Mouse (Mus musculus) neural tube, embryonic 11.5 days (tissue): Measurements from ENCODE around the gene Cd109. TPM values are rescaled to one million over a fixed set of nuclear protein-coding genes. Genes with fewer than 3 reads are reported as not detected.
A peak's percentile ranks its signal among the peaks of the same experiment; 100 is the strongest.

Experiments
- ATAC-seq: fragments of 200-750 bp; cut with Nextera tagmentation; 2 replicates; pipeline ENCODE4 v1.8.0; 2017; ENCODE audit warnings: moderate number of reproducible peaks, mild to moderate bottlenecking, moderate TSS enrichment, moderate library complexity; ENCODE audit not compliant: insufficient read depth, low FRiP score, low TSS enrichment
- DNase-seq: peaks from one replicate; pipeline ENCODE4 v3.0.0-alpha.2; 2015; ENCODE audit warnings: low spot score
- H3K27ac ChIP-seq: fragments of 300-500 bp; sonication (generic); 2 replicates; pipeline ENCODE4 v1.5.1; 2014; ENCODE audit warnings: low read depth, mild to moderate bottlenecking, low read length
- H3K27me3 ChIP-seq: fragments of 300-500 bp; sonication (generic); 2 replicates; pipeline ENCODE4 v1.6.1; 2014; ENCODE audit warnings: mild to moderate bottlenecking, low read length, mixed read lengths; ENCODE audit not compliant: control insufficient read depth, insufficient read depth
- H3K36me3 ChIP-seq: fragments of 300-500 bp; sonication (generic); 2 replicates; pipeline ENCODE4 v1.6.1; 2014; ENCODE audit warnings: mild to moderate bottlenecking, low read length, moderate library complexity, mixed read lengths; ENCODE audit not compliant: control insufficient read depth, insufficient read depth
- H3K4me1 ChIP-seq: fragments of 300-500 bp; sonication (generic); 2 replicates; pipeline ENCODE4 v1.6.1; 2014; ENCODE audit warnings: low read length, mixed read lengths; ENCODE audit not compliant: control insufficient read depth, insufficient read depth
- H3K4me2 ChIP-seq: fragments of 300-500 bp; sonication (generic); 2 replicates; pipeline ENCODE4 v1.6.1; 2014; ENCODE audit warnings: low read depth, mild to moderate bottlenecking, moderate library complexity
- H3K4me3 ChIP-seq: fragments of 300-500 bp; sonication (generic); 2 replicates; pipeline ENCODE4 v1.5.1; 2014; ENCODE audit warnings: low read depth, low read length
- H3K9ac ChIP-seq: fragments of 300-500 bp; sonication (generic); 2 replicates; pipeline ENCODE4 v1.6.1; 2014; ENCODE audit warnings: mild to moderate bottlenecking, low read length
- H3K9me3 ChIP-seq: fragments of 300-500 bp; sonication (generic); 2 replicates; pipeline ENCODE4 v1.6.1; 2016; ENCODE audit warnings: low read length; ENCODE audit not compliant: control insufficient read depth
- WGBS: fragments of 180-500 bp; shearing (Covaris S2); extraction: QIAGEN DNeasy Blood & Tissue Kit; methylation state at CpG from one replicate; pipeline ENCODE4 v1.1.7; 2014; 5-methylcytosine and 5-hydroxymethylcytosine counted together
- polyA plus RNA-seq: library from polyadenylated mRNA; unstranded; fragments of >200 nt; fragmentation: Nextera tagmentation; extraction: Ambion mirVana; gene quantifications from 2 replicates; pipeline ENCODE4 v1.2.1, GENCODE M21; 2014

The Cd109 gene
- polyA plus RNA-seq, 1 experiment from 2014 or later = 5.0 TPM

DNA sequence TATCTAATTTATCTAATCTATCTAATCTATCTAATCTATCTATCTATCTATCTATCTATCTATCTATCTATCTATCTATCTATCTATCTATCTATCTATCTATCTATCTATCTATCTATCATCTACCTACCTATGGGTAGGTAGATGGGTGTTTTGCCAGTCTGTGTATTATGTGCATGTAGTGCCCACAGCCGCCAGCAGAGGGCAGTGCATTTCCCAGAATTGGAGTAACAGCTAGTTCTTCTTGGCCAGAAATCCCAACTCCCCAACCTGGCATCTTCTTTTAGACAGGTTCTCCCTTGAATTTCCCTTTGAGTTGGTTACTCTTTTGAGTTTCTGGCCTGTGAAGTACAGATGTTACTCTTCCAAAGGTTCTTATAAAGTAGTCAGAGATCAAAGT is 85.3 kb downstream of the Cd109 start:
- Histone ChIP-seq H3K27ac (no peak overlapping the region), H3K27me3 (no peaks in the 10 kb centered on the region), H3K4me2 (no peak overlapping the region), H3K36me3 (no peaks in the 10 kb centered on the region), H3K4me1 (no peaks in the 10 kb centered on the region), H3K9me3 (no peaks in the 10 kb centered on the region), H3K4me3 (no peak overlapping the region), H3K9ac (no peak overlapping the region)
- DNase-seq (peak; percentile 77), ATAC-seq (no peak)
- 4% methylated on average over 1 of the region's 1 CpGs for WGBS

GRCm38 (mm10) chr9:78702509-78703239 is 87.3 kb downstream of the Cd109 start:
- H3K27me3 ChIP-seq = no peaks in the 10 kb centered on the region
- no peak overlapping the region for H3K4me3 ChIP-seq
- no peak overlapping the region for H3K9ac ChIP-seq
- no peak for DNase-seq
- ATAC-seq = no peak
- no peaks in the 10 kb centered on the region for H3K36me3 ChIP-seq
- no peak overlapping the region for H3K4me2 ChIP-seq
- no peaks in the 10 kb centered on the region for H3K4me1 ChIP-seq
- 92% methylated on average over 12 of the region's 12 CpGs for WGBS
- H3K27ac ChIP-seq = no peak overlapping the region
- H3K9me3 ChIP-seq = no peaks in the 10 kb centered on the region

DNA sequence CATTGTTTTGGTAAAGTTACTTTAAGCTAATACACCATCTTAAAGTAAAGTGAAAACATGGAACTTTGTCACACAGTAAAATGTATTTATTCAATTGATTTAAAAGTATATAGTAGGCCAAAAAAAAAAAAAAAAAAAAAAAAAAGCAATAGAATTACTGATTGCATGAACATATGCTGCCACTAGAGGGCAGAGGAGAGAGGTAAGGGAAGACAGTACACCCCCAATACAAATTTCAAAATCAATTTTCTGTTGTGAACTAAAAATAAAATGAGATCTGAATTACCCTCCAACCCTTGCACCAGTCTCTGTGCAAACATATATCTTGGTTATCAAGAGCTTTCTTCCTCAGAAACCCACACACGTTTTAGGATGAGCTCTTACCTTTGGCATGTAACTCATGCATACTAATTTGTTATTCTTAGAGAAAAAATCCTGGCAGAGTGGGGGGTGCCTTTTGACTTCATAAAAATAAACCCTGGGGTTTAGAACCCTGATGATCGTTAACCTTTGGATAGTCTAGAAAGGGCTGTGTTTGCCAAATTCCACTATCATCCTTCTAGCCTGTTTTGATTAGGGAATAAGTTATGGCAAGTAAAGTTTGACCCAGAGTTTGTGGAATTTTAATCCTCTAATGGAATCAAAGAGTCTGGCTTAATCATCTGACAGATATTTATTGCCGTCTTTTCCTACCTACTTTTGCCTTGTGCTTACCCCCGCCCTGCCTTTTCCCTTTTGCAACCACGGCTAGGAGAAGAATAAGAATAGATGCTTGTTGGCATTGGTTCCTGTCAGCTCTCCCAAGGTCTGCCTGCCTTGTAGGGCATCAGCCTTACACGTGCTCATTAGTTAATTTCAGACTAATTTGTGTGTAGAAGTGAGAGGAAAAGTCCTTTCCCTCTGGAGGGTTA is 105.8 kb downstream of the Cd109 start:
- Histone ChIP-seq H3K4me3 (no peak overlapping the region), H3K27me3 (no peaks in the 10 kb centered on the region), H3K9me3 (no peaks in the 10 kb centered on the region), H3K27ac (no peak overlapping the region), H3K9ac (no peak overlapping the region), H3K4me1 (no peaks in the 10 kb centered on the region), H3K36me3 (no peaks in the 10 kb centered on the region), H3K4me2 (no peak overlapping the region)
- DNase-seq (no peak), ATAC-seq (no peak)
- 82% methylated on average over 6 of the region's 6 CpGs for WGBS

- no peak for ATAC-seq
Observed at GRCm38 (mm10) chr9:78731931-78732330, 116.6 kb downstream of the Cd109 start.

GRCm38 (mm10) chr9:78735519-78735918 is 120.2 kb downstream of the Cd109 start:
- H3K9me3 ChIP-seq = no peaks in the 10 kb centered on the region
- no peaks in the 10 kb centered on the region for H3K4me1 ChIP-seq
- WGBS = 82% methylated on average over 3 of the region's 3 CpGs
- DNase-seq (no peak), ATAC-seq (no peak)
- H3K9ac ChIP-seq = no peak overlapping the region
- H3K36me3 ChIP-seq = no peaks in the 10 kb centered on the region
- H3K4me3 ChIP-seq = no peak overlapping the region
- H3K27ac ChIP-seq = no peak overlapping the region
- no peak overlapping the region for H3K4me2 ChIP-seq
- no peaks in the 10 kb centered on the region for H3K27me3 ChIP-seq

More at GRCm38 (mm10) chr9:78731931-78732330, 116.6 kb downstream of the Cd109 start:
- H3K9ac ChIP-seq = no peak overlapping the region
- no peak for DNase-seq
- no peaks in the 10 kb centered on the region for H3K9me3 ChIP-seq
- WGBS = 73% methylated on average over 6 of the region's 6 CpGs
- no peak overlapping the region for H3K4me2 ChIP-seq
- H3K27me3 ChIP-seq = no peaks in the 10 kb centered on the region
- H3K36me3 ChIP-seq = no peaks in the 10 kb centered on the region
- H3K4me3 ChIP-seq = no peak overlapping the region
- H3K4me1 ChIP-seq = no peaks in the 10 kb centered on the region
- no peak overlapping the region for H3K27ac ChIP-seq

GRCm38 (mm10) chr9:78742012-78742411 is 126.7 kb downstream of the Cd109 start:
- no peaks in the 10 kb centered on the region for H3K4me1 ChIP-seq
- no peaks in the 10 kb centered on the region for H3K27me3 ChIP-seq
- H3K4me3 ChIP-seq = no peak overlapping the region
- H3K36me3 ChIP-seq = no peaks in the 10 kb centered on the region
- H3K4me2 ChIP-seq = no peak overlapping the region
- no peaks in the 10 kb centered on the region for H3K9me3 ChIP-seq
- no peak overlapping the region for H3K9ac ChIP-seq
- H3K27ac ChIP-seq = no peak overlapping the region
- DNase-seq (no peak), ATAC-seq (no peak)
- WGBS = 70% methylated on average over 3 of the region's 3 CpGs

- no peak overlapping the region for H3K27ac ChIP-seq
- no peak for DNase-seq
- no peak for ATAC-seq
- WGBS = 87% methylated on average over 3 of the region's 3 CpGs
- H3K4me2 ChIP-seq = no peak overlapping the region
- H3K36me3 ChIP-seq = no peaks in the 10 kb centered on the region
- H3K9me3 ChIP-seq = no peaks in the 10 kb centered on the region
- no peak overlapping the region for H3K4me3 ChIP-seq
- H3K9ac ChIP-seq = no peak overlapping the region
- no peaks in the 10 kb centered on the region for H3K4me1 ChIP-seq
- no peaks in the 10 kb centered on the region for H3K27me3 ChIP-seq
Observed at GRCm38 (mm10) chr9:78750246-78750645, 134.9 kb downstream of the Cd109 start.
